Comparison of ENCODE assay signal across 13 mouse cellular contexts in the genomic region with DNA sequence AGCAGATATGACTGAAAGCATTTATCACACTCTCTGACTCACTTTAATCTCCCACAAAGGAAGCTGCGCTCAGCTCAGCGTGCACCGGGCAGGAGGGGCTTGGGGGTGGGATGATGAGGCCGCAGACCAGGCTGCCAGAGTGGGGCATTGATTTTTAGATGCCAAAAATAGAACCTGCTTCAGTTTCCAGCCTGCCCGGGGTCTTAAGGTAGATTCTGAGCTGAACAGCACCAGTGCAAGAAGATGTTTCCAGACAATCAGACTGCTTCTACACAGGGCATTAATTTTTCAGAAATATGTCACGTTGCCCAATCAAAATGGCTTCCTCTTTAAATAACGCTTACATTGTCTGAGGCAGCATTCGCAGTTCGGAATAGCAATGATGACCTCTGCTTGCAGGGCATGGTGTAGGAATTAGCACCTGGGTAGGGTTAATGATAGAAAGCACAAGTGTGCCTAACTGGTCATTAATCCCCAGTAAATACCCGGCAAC.
A peak's percentile ranks its signal among the peaks of the same experiment; 100 is the strongest.
DNase-seq lines count a peak whose midpoint lies in the region; ATAC-seq and TF ChIP-seq lines count a peak whose summit lies in the region.
"Had no signal": no experiment of that assay in that cellular context is flagged by ENCODE, and none has a peak within 500 bp of the region (broad histone marks: within the 10 kb centered on the region; RNA-seq: fewer than 3 reads in every experiment).

No protein-coding gene starts in this region.

- 40% methylated on average over 10 of the region's 10 CpGs for WGBS in heart, embryonic 12.5 days
- 68% methylated on average over 10 of the region's 10 CpGs for WGBS in hindbrain, embryonic 11.5 days
- WGBS in midbrain, postnatal 0 days, result 28% methylated on average over 10 of the region's 10 CpGs
- 52% methylated on average over 10 of the region's 10 CpGs for WGBS in stomach, postnatal 0 days

- peak; percentile 27 for TF ChIP-seq CTCF in midbrain, postnatal 0 days (IDR thresholded peaks at IDR 0.05)
- TF ChIP-seq CTCF in stomach, postnatal 0 days (IDR thresholded peaks at IDR 0.05; ENCODE audit: low read depth), result no peak

- DNase-seq in heart, postnatal 14 days, result no peak
- peak; percentile 35 for DNase-seq in adrenal gland, postnatal 25 days
- no peak for DNase-seq in hindbrain, embryonic 11.5 days (ENCODE audit: low spot score)
- DNase-seq in midbrain, postnatal 0 days (ENCODE audit: low spot score), result no peak
- DNase-seq in gastrocnemius, postnatal 36 days, result no peak
- no peak for DNase-seq in stomach, postnatal 0 days (ENCODE audit: low spot score)
- DNase-seq in kidney, postnatal 25 days, result no peak
- DNase-seq: cerebellum, adult 9-11 months; kidney, adult 11 months; lung, embryonic 14.5 days had no signal

- H3K36me3 ChIP-seq in heart, embryonic 12.5 days, result no peaks in the 10 kb centered on the region
- no peaks in the 10 kb centered on the region for H3K36me3 ChIP-seq in hindbrain, embryonic 11.5 days (ENCODE audit: control insufficient read depth, insufficient read depth, low read length)
- H3K36me3 ChIP-seq in midbrain, postnatal 0 days (ENCODE audit: insufficient read depth, low read length), result no peaks in the 10 kb centered on the region
- no peaks in the 10 kb centered on the region for H3K36me3 ChIP-seq in stomach, postnatal 0 days (ENCODE audit: control insufficient read depth, insufficient read depth, low read length)
- H3K36me3 ChIP-seq: embryonic facial prominence, embryonic 13.5 days had no signal

- no peak overlapping the region for H3K4me3 ChIP-seq in heart, embryonic 12.5 days
- H3K4me3 ChIP-seq in hindbrain, embryonic 11.5 days (ENCODE audit: low read depth, low read length), result no peak overlapping the region
- no peak overlapping the region for H3K4me3 ChIP-seq in midbrain, postnatal 0 days (ENCODE audit: low read depth, low read length)
- no peak overlapping the region for H3K4me3 ChIP-seq in stomach, postnatal 0 days (ENCODE audit: low read depth, low read length)
- H3K4me3 ChIP-seq: embryonic facial prominence, embryonic 13.5 days had no signal

- H3K9ac ChIP-seq in heart, embryonic 12.5 days, result no peak overlapping the region
- H3K9ac ChIP-seq in hindbrain, embryonic 11.5 days (ENCODE audit: low read depth, low read length), result no peak overlapping the region
- no peak overlapping the region for H3K9ac ChIP-seq in midbrain, postnatal 0 days (replicated peaks; ENCODE audit: low read length, poor library complexity, severe bottlenecking)
- no peak overlapping the region for H3K9ac ChIP-seq in stomach, postnatal 0 days (ENCODE audit: low read length)
- H3K9ac ChIP-seq: embryonic facial prominence, embryonic 13.5 days; lung, embryonic 14.5 days had no signal

- peak overlapping the region; percentile 12; the same call in 1 of the 2 replicates for H3K4me2 ChIP-seq in heart, embryonic 12.5 days
- no peak overlapping the region for H3K4me2 ChIP-seq in hindbrain, embryonic 11.5 days (replicated peaks; ENCODE audit: low read depth, low read length)
- H3K4me2 ChIP-seq in midbrain, postnatal 0 days (ENCODE audit: low read depth, low read length, poor library complexity, severe bottlenecking), result no peak overlapping the region; the same call in 1 of the 2 replicates
- H3K4me2 ChIP-seq in stomach, postnatal 0 days (replicated peaks; ENCODE audit: low read depth), result no peak overlapping the region
- H3K4me2 ChIP-seq: embryonic facial prominence, embryonic 13.5 days; lung, embryonic 14.5 days had no signal

- no peaks in the 10 kb centered on the region for H3K27me3 ChIP-seq in heart, embryonic 12.5 days (replicated peaks)
- no peaks in the 10 kb centered on the region for H3K27me3 ChIP-seq in hindbrain, embryonic 11.5 days (ENCODE audit: control insufficient read depth, insufficient read depth, low read length)
- H3K27me3 ChIP-seq in midbrain, postnatal 0 days (ENCODE audit: insufficient read depth, low read length), result no peaks in the 10 kb centered on the region
- H3K27me3 ChIP-seq in stomach, postnatal 0 days (ENCODE audit: control insufficient read depth, insufficient read depth, low read length), result no peaks in the 10 kb centered on the region
- H3K27me3 ChIP-seq: embryonic facial prominence, embryonic 13.5 days; Patski had no signal

- no peak overlapping the region for H3K27ac ChIP-seq in heart, embryonic 12.5 days (ENCODE audit: poor library complexity, severe bottlenecking)
- peak overlapping the region; percentile 11; the same call in 1 of the 2 replicates for H3K27ac ChIP-seq in hindbrain, embryonic 11.5 days (ENCODE audit: low read depth, low read length)
- H3K27ac ChIP-seq in midbrain, postnatal 0 days (ENCODE audit: low read depth, low read length), result peak overlapping the region; percentile 71
- no peak overlapping the region for H3K27ac ChIP-seq in stomach, postnatal 0 days (replicated peaks)
- H3K27ac ChIP-seq: embryonic facial prominence, embryonic 13.5 days had no signal

- ATAC-seq in heart, embryonic 12.5 days (ENCODE audit: insufficient number of reproducible peaks, low FRiP score), result no peak
- peak; percentile 71 for ATAC-seq in hindbrain, embryonic 11.5 days (ENCODE audit: low FRiP score)
- ATAC-seq in midbrain, postnatal 0 days (ENCODE audit: low FRiP score), result peak; percentile 79; the same call in 1 of the 2 replicates
- no peak for ATAC-seq in stomach, postnatal 0 days (ENCODE audit: low FRiP score, low TSS enrichment)
- ATAC-seq: Patski had no signal

- intact Hi-C loops in heart, postnatal 14 days (cut with DNase I), result no loop called here
- intact Hi-C loops in gastrocnemius, postnatal 36 days (cut with DNase I), result no loop called here

- TF ChIP-seq EP300 in stomach, postnatal 0 days (optimal IDR thresholded peaks at IDR 0.05), result no peak

- peaks cover 4% of the 10 kb centered on the region; the same call in 1 of the 2 replicates for H3K9me3 ChIP-seq in heart, embryonic 12.5 days (replicated peaks)
- no peaks in the 10 kb centered on the region for H3K9me3 ChIP-seq in hindbrain, embryonic 11.5 days (ENCODE audit: control insufficient read depth, low read length)
- no peaks in the 10 kb centered on the region for H3K9me3 ChIP-seq in midbrain, postnatal 0 days (ENCODE audit: low read length)
- H3K9me3 ChIP-seq in stomach, postnatal 0 days (ENCODE audit: control insufficient read depth, low read length), result no peaks in the 10 kb centered on the region
- H3K9me3 ChIP-seq: embryonic facial prominence, embryonic 13.5 days had no signal

- 0 out of 2 replicates have a peak, but pooled peaks cover 12% of the 10 kb centered on the region for H3K4me1 ChIP-seq in heart, embryonic 12.5 days (replicated peaks)
- no peaks in the 10 kb centered on the region for H3K4me1 ChIP-seq in hindbrain, embryonic 11.5 days (replicated peaks; ENCODE audit: control insufficient read depth, insufficient read depth, low read length)
- H3K4me1 ChIP-seq in midbrain, postnatal 0 days (ENCODE audit: insufficient read depth, low read length), result no peaks in the 10 kb centered on the region
- no peaks in the 10 kb centered on the region for H3K4me1 ChIP-seq in stomach, postnatal 0 days (replicated peaks; ENCODE audit: control insufficient read depth, insufficient read depth)
- H3K4me1 ChIP-seq: embryonic facial prominence, embryonic 13.5 days had no signal

Comparison
In these comparisons a context has a peak if more than half of its experiments do, and no peak if none do; other contexts are left out.
1. ATAC-seq: peak in hindbrain, embryonic 11.5 days (single experiment) and midbrain, postnatal 0 days (single experiment); none in heart, embryonic 12.5 days (single experiment) and stomach, postnatal 0 days (single experiment).
2. H3K27ac ChIP-seq: peak in hindbrain, embryonic 11.5 days (single experiment) and midbrain, postnatal 0 days (single experiment); none in heart, embryonic 12.5 days (single experiment) and stomach, postnatal 0 days (single experiment).